ENCODE assay signal across 8 mouse cellular contexts in the genomic region with DNA sequence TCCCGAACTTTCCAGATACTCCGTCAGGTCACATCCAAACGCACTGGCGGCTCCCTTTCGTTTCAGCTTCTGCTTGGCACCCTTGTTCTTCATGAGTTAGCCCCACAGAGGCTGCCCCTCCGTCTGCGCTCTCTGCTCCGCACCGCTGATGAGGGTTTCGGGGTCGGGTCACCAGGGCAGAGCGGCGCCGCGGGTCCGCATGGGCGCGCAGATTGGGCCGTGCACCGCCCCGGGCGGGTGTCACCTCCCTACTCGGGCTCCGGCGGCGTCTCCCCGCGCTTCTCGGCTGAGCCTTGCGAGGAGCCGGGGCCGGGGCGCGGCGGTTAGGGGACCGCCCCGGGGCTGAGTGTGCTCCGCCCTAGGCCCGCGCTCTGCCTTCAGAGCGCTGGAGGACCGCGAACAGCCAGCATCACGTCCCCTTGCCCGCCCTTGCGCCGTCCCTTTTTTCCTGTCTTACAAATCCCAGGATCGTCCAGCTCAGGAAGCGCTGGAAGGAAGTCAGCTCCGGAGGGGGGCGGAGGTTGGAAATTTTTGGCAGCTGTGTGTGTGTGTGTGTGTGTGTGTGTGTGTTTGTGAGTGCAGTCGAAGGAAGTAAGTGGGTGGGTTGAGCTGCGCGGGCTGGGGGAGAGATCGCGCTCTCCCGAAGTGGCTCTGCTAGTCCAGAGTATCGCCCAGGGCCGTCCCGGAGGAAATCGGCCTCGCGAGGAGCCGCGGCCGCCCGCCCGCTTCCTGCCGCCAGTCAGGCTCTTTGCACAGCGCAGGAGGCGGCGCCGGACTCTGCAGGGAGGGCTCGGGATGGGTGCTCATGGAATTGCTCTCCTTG. TPM values are rescaled to one million over a fixed set of nuclear protein-coding genes. Genes with fewer than 3 reads are reported as not detected.
DNase-seq lines count a peak whose midpoint lies in the region; ATAC-seq lines count a peak whose summit lies in the region.

A gene (minus strand): TSS at position 694 of the 823 bp plus-strand sequence.

- H3K4me2 ChIP-seq in forebrain, embryonic 13.5 days = peak within 1 kb of the TSS; percentile 87
- peak within 1 kb of the TSS; percentile 75 for H3K4me2 ChIP-seq in heart, embryonic 16.5 days (ENCODE audit: low read depth, low read length)
- peak within 1 kb of the TSS; percentile 78 for H3K4me2 ChIP-seq in liver, embryonic 15.5 days
- peak within 1 kb of the TSS; percentile 77 for H3K4me2 ChIP-seq in neural tube, embryonic 11.5 days (ENCODE audit: low read depth)
- peak within 1 kb of the TSS; percentile 79 for H3K4me2 ChIP-seq in stomach, embryonic 15.5 days

- under 1% methylated on average over 71 of the region's 74 CpGs for WGBS in forebrain, embryonic 13.5 days
- under 1% methylated on average over 74 of the region's 74 CpGs for WGBS in heart, embryonic 16.5 days
- under 1% methylated on average over 72 of the region's 74 CpGs for WGBS in liver, embryonic 15.5 days (ENCODE audit: insufficient replicate concordance)
- WGBS in neural tube, embryonic 11.5 days = under 1% methylated on average over 64 of the region's 74 CpGs
- under 1% methylated on average over 74 of the region's 74 CpGs for WGBS in stomach, embryonic 15.5 days

- no peaks in the 10 kb centered on the region for H3K9me3 ChIP-seq in forebrain, embryonic 13.5 days (replicated peaks)
- no peaks in the 10 kb centered on the region for H3K9me3 ChIP-seq in heart, embryonic 16.5 days (replicated peaks; ENCODE audit: control insufficient read depth, low read length)
- no peaks in the 10 kb centered on the region for H3K9me3 ChIP-seq in liver, embryonic 15.5 days (replicated peaks)
- no peaks in the 10 kb centered on the region for H3K9me3 ChIP-seq in neural tube, embryonic 11.5 days (ENCODE audit: control insufficient read depth, low read length)
- no peaks in the 10 kb centered on the region for H3K9me3 ChIP-seq in stomach, embryonic 15.5 days

- H3K36me3 ChIP-seq in forebrain, embryonic 13.5 days (ENCODE audit: poor library complexity, severe bottlenecking) = no peaks in the 10 kb centered on the region
- H3K36me3 ChIP-seq in heart, embryonic 16.5 days (ENCODE audit: control insufficient read depth, insufficient read depth) = no peaks in the 10 kb centered on the region; the same call in 1 of the 2 replicates
- no peaks in the 10 kb centered on the region for H3K36me3 ChIP-seq in liver, embryonic 15.5 days (replicated peaks)
- no peaks in the 10 kb centered on the region for H3K36me3 ChIP-seq in neural tube, embryonic 11.5 days (ENCODE audit: control insufficient read depth, insufficient read depth, low read length)
- no peaks in the 10 kb centered on the region for H3K36me3 ChIP-seq in stomach, embryonic 15.5 days

- ATAC-seq in CD4-positive, CD25-positive, alpha-beta regulatory T cell, adult 4 months = peak; percentile 74
- ATAC-seq in cerebellum, adult (ENCODE audit: insufficient number of reproducible peaks, low FRiP score, low TSS enrichment) = peak; percentile 85
- ATAC-seq in forebrain, embryonic 13.5 days = peak; percentile 93
- peak; percentile 86 for ATAC-seq in heart, embryonic 16.5 days (replicated peaks; ENCODE audit: extremely low read depth, insufficient read depth, low FRiP score)
- peak; percentile 88 for ATAC-seq in liver, embryonic 15.5 days (ENCODE audit: insufficient read depth)
- ATAC-seq in neural tube, embryonic 11.5 days (ENCODE audit: insufficient read depth, low FRiP score, low TSS enrichment) = peak; percentile 87
- peak; percentile 90 for ATAC-seq in stomach, embryonic 15.5 days (ENCODE audit: insufficient read depth, low FRiP score, low read depth)

- peaks cover 8% of the 10 kb centered on the region; the same call in 1 of the 2 replicates for H3K27me3 ChIP-seq in forebrain, embryonic 13.5 days
- H3K27me3 ChIP-seq in heart, embryonic 16.5 days (ENCODE audit: control insufficient read depth, insufficient read depth, low read length) = no peaks in the 10 kb centered on the region
- peaks cover 60% of the 10 kb centered on the region for H3K27me3 ChIP-seq in liver, embryonic 15.5 days
- H3K27me3 ChIP-seq in neural tube, embryonic 11.5 days (ENCODE audit: control insufficient read depth, insufficient read depth, low read length) = no peaks in the 10 kb centered on the region
- no peaks in the 10 kb centered on the region for H3K27me3 ChIP-seq in stomach, embryonic 15.5 days (replicated peaks)

- peak within 1 kb of the TSS; percentile 37 for H3K27ac ChIP-seq in forebrain, embryonic 13.5 days
- H3K27ac ChIP-seq in heart, embryonic 16.5 days (ENCODE audit: low read length) = peak within 1 kb of the TSS; percentile 100
- H3K27ac ChIP-seq in liver, embryonic 15.5 days (replicated peaks) = peak within 1 kb of the TSS; percentile 45
- H3K27ac ChIP-seq in neural tube, embryonic 11.5 days (ENCODE audit: low read depth, low read length) = peak within 1 kb of the TSS; percentile 72
- peak within 1 kb of the TSS; percentile 96 for H3K27ac ChIP-seq in stomach, embryonic 15.5 days

- H3K4me3 ChIP-seq in forebrain, embryonic 13.5 days = peak within 1 kb of the TSS; percentile 70
- peak within 1 kb of the TSS; percentile 96 for H3K4me3 ChIP-seq in heart, embryonic 16.5 days (ENCODE audit: low read length)
- peak within 1 kb of the TSS; percentile 61 for H3K4me3 ChIP-seq in liver, embryonic 15.5 days (replicated peaks)
- H3K4me3 ChIP-seq in neural tube, embryonic 11.5 days (ENCODE audit: low read depth, low read length) = peak within 1 kb of the TSS; percentile 60
- peak within 1 kb of the TSS; percentile 76 for H3K4me3 ChIP-seq in stomach, embryonic 15.5 days (replicated peaks)

- DNase-seq in kidney, postnatal 25 days = peak; percentile 89 to 94
- DNase-seq in neural tube, embryonic 11.5 days (ENCODE audit: low spot score) = peak; percentile 83

- H3K9ac ChIP-seq in forebrain, embryonic 13.5 days = peak within 1 kb of the TSS; percentile 77
- peak within 1 kb of the TSS; percentile 98 for H3K9ac ChIP-seq in heart, embryonic 16.5 days (ENCODE audit: low read length)
- peak within 1 kb of the TSS; percentile 49 for H3K9ac ChIP-seq in liver, embryonic 15.5 days
- H3K9ac ChIP-seq in neural tube, embryonic 11.5 days (ENCODE audit: low read length) = peak within 1 kb of the TSS; percentile 79
- peak within 1 kb of the TSS; percentile 77 for H3K9ac ChIP-seq in stomach, embryonic 15.5 days

- peaks cover 6% of the 10 kb centered on the region; the same call in 1 of the 2 replicates for H3K4me1 ChIP-seq in forebrain, embryonic 13.5 days
- H3K4me1 ChIP-seq in heart, embryonic 16.5 days (ENCODE audit: control insufficient read depth, insufficient read depth, low read length) = peaks cover 35% of the 10 kb centered on the region
- H3K4me1 ChIP-seq in liver, embryonic 15.5 days (replicated peaks) = peaks cover 18% of the 10 kb centered on the region; the same call in 1 of the 2 replicates
- H3K4me1 ChIP-seq in neural tube, embryonic 11.5 days (ENCODE audit: control insufficient read depth, insufficient read depth, low read length) = peaks cover 4% of the 10 kb centered on the region; the same call in 1 of the 2 replicates
- no peaks in the 10 kb centered on the region for H3K4me1 ChIP-seq in stomach, embryonic 15.5 days

RNA-seq across cellular contexts. Expression of the gene that starts here (rescaled TPM):
- polyA plus RNA-seq in CD4-positive, CD25-positive, alpha-beta regulatory T cell, adult 4 months (2017; shearing (Covaris generic)) = 10 to 100 TPM; 21.5 to 26.4 TPM
- 3.1 and 3.6 TPM in 2 replicates for polyA plus RNA-seq in forebrain, embryonic 13.5 days (2015; fragmentation: Nextera tagmentation; extraction: Ambion mirVana)
- 38.0 and 42.0 TPM in 2 replicates for polyA plus RNA-seq in heart, embryonic 16.5 days (2015; fragmentation: Nextera tagmentation; extraction: Ambion mirVana)
- polyA plus RNA-seq in liver, embryonic 15.5 days (2015; fragmentation: Nextera tagmentation; extraction: Ambion mirVana) = 1.5 and 1.6 TPM in 2 replicates
- 7.7 and 8.7 TPM in 2 replicates for polyA plus RNA-seq in neural tube, embryonic 11.5 days (2014; fragmentation: Nextera tagmentation; extraction: Ambion mirVana)
- polyA plus RNA-seq in stomach, embryonic 15.5 days (2015; fragmentation: Nextera tagmentation; extraction: Ambion mirVana) = 9.8 and 10.1 TPM in 2 replicates

Comparison
In these comparisons a context has a peak if more than half of its experiments do, and no peak if none do; other contexts are left out.
1. Peak in every context shown above with its lines: DNase-seq, ATAC-seq, H3K4me3 ChIP-seq and H3K27ac ChIP-seq.
2. H3K27ac ChIP-seq: peak in every context shown above with its lines; median percentile 100 in heart, embryonic 16.5 days; 96 in stomach, embryonic 15.5 days; 72 in neural tube, embryonic 11.5 days; 45 in liver, embryonic 15.5 days; 37 in forebrain, embryonic 13.5 days.